Mouse (Mus musculus): Measurements from ENCODE around the gene Sema4c. TPM values are rescaled to one million over a fixed set of nuclear protein-coding genes. Genes with fewer than 3 reads are reported as not detected.
A peak's percentile ranks its signal among the peaks of the same experiment; 100 is the strongest.

The Sema4c gene
- polyA plus RNA-seq (2012; fragmentation: generic; extraction: Trizol): 30.7 TPM

DNA sequence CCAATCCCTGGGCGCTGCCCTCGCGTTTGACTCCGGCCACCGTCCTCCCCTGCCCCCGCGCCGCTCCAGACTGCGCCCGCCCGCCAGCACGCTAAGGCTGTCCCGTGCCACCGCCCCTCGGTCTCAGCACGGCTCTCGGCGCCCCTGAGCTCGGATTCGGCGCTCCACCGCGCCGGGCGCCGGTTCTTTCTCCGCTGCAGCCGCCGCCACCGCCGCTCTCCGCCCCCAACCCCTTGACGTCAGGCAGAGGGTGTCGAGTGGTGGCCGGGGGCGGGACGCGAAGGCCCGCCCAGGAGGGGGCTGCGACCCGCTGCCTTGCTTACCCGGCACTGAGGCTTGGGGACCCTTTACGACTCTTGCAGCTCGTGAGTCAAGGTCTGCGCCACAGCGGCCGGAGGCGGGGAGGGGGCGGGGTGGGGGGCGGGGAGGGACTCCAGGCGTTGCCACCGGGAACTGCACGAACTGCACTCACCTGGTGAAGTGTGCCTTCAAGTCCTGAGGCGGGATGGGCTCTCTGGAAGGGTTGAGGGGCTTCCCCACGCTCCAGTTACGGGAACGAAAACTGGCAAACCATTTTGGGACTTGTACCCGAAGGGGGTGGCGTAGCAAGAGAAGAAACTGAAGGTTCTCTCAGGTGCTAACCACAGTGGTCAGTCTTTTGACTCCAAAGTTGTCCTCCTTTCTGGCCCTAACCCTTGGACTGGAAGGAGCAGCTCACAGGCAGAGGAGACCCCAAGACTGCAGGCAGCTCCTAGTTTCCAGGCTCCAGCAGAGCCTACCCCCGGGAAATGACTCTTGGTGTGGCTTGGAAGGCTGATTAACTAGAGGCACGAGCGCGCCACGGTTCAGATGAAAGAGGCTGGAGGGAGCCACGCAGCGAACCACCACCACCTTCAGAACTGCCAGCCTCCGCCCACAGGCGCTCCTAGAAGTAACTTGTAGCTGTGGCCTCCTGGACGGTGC, at the start of gene Sema4c:
Gene Sema4c, minus strand, starts transcription at position 319 of the 963 bp plus-strand sequence.
- H3K4me3 ChIP-seq: peak within 1 kb of the TSS; percentile 99
- peak within 1 kb of the TSS; percentile 98 for H3K4me2 ChIP-seq (ENCODE audit: low read depth)
- H3K27me3 ChIP-seq (ENCODE audit: control insufficient read depth, insufficient read depth, insufficient read length): no peaks in the 10 kb centered on the region
- TF ChIP-seq USF1 (IDR thresholded peaks at IDR 0.05; ENCODE audit: low read depth) (no peak), TCF3 (IDR thresholded peaks at IDR 0.05; ENCODE audit: insufficient read length, low read depth) (no peak), MYOG (IDR thresholded peaks at IDR 0.05; ENCODE audit: control insufficient read depth in 1 of 3, insufficient read depth in 1 of 3, insufficient read length in 2 of 3, low read depth in 2 of 3) (peak in 1 of 3 experiments; percentile 37), POLR2A (IDR thresholded peaks at IDR 0.05; ENCODE audit: insufficient read length, low read depth) (peak; percentile 54), MAX (IDR thresholded peaks at IDR 0.05; ENCODE audit: low read depth) (no peak), REST (IDR thresholded peaks at IDR 0.05; ENCODE audit: insufficient read depth, insufficient read length) (no peak), POLR2AphosphoS2 (IDR thresholded peaks at IDR 0.05; ENCODE audit: insufficient read length, low read depth) (peak; percentile 53), SRF (IDR thresholded peaks at IDR 0.05; ENCODE audit: control insufficient read depth, insufficient read length, low read depth) (no peak), TCF12 (IDR thresholded peaks at IDR 0.05; ENCODE audit: insufficient read depth, poor library complexity, severe bottlenecking) (no peak)
- H3K79me2 ChIP-seq (ENCODE audit: control insufficient read depth, insufficient read depth): peaks cover 41% of the 10 kb centered on the region
- H3K36me3 ChIP-seq (ENCODE audit: control insufficient read depth, insufficient read depth): peaks cover 15% of the 10 kb centered on the region
- H3ac ChIP-seq (ENCODE audit: control insufficient read depth, insufficient read length): peak within 1 kb of the TSS; percentile 66

DNA sequence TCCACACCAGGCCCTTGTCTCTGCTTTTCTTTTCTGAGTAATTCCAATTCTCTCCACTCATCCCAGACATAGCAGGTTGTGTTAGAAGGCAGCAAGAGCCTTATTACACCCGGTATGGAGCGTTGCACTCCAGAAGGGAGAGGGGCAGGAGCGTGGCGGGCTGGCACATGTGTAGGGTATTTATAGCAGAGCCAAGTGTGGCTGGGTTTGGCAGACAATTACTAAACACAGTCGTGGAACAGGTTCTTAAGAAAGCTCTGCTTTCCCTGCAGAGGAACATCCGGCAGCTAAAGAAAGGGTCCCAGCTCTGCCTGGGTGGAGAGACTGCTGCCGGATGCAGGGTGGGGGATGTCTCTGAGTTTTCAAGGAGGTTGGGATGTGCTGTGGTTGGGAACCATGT, 48.8 kb upstream of the Sema4c start:
- H3K4me3 ChIP-seq: no peak overlapping the region
- H3K27me3 ChIP-seq (ENCODE audit: control insufficient read depth, insufficient read depth, insufficient read length): no peaks in the 10 kb centered on the region

DNA sequence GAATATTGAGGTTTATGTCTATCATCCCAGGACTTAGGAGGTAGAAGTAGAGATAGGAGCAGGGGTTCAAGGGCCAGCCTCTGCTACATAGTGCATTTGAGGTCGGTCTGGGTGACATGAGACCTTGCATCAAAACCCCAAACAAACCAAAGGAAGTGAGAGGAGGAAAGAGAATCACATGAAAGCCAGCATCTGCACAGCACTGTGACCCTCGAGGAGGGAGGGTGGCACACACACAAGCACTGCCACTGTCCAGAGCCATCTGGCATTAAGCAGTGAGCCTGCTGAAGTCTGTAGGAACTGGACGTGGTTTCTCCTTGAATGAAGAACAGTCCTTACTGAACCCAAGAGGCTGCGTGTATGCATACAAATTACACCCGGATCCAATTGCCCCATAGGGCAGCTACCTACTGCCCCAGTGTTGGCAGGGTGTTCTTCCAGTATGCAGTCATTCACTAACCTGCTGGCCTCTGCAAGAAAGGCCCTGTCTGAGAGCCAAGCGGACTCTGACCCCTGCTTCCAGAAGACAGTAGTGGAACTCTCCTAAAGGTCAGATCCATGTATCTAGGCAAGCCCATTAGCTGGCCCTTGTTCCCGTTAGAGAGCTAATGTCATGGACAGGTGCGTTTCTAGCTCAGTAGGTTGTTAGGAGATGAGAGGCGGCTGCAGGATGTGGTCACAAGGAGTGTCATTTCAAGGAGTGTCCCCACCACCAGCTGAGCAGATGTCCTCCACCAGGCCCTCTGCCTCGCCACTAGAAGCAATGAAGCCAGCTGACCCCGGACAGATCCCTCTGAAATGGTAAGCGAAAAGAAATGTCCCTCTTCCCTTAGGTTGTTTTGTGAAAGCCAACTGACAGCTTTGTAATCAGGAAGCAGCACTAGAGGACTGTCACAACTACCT, 46.4 kb upstream of the Sema4c start:
- Histone ChIP-seq H3K27me3 (ENCODE audit: control insufficient read depth, insufficient read depth, insufficient read length) (no peaks in the 10 kb centered on the region), H3K4me2 (ENCODE audit: low read depth) (peak overlapping the region; percentile 45), H3K36me3 (ENCODE audit: control insufficient read depth, insufficient read depth) (no peaks in the 10 kb centered on the region), H3K79me2 (ENCODE audit: control insufficient read depth, insufficient read depth) (no peaks in the 10 kb centered on the region), H3ac (ENCODE audit: control insufficient read depth, insufficient read length) (no peak overlapping the region), H3K4me3 (no peak overlapping the region)
- peak in 2 of 3 experiments; percentile 50 to 88 for TF ChIP-seq MYOD1 (IDR thresholded peaks at IDR 0.05; ENCODE audit: control insufficient read depth in 1 of 3, insufficient read length in 2 of 3, low read depth in 2 of 3)
- TF ChIP-seq TCF3 (IDR thresholded peaks at IDR 0.05; ENCODE audit: insufficient read length, low read depth): no peak
- peak in 2 of 3 experiments; percentile 30 to 82 for TF ChIP-seq MYOG (IDR thresholded peaks at IDR 0.05; ENCODE audit: control insufficient read depth in 1 of 3, insufficient read depth in 1 of 3, insufficient read length in 2 of 3, low read depth in 2 of 3)

More for the DNA sequence above, 48.8 kb upstream of the Sema4c start:
- TF ChIP-seq MYOD1 (IDR thresholded peaks at IDR 0.05; ENCODE audit: control insufficient read depth in 1 of 3, insufficient read length in 2 of 3, low read depth in 2 of 3): peak in 1 of 3 experiments; percentile 22
- no peak for TF ChIP-seq POLR2A (IDR thresholded peaks at IDR 0.05; ENCODE audit: insufficient read length, low read depth)
- TF ChIP-seq MAX (IDR thresholded peaks at IDR 0.05; ENCODE audit: low read depth): no peak
- no peak for TF ChIP-seq USF1 (IDR thresholded peaks at IDR 0.05; ENCODE audit: low read depth)
- no peak for TF ChIP-seq POLR2AphosphoS2 (IDR thresholded peaks at IDR 0.05; ENCODE audit: insufficient read length, low read depth)
- no peak for TF ChIP-seq E2F4 (IDR thresholded peaks at IDR 0.05; ENCODE audit: insufficient read depth)
- TF ChIP-seq SRF (IDR thresholded peaks at IDR 0.05; ENCODE audit: control insufficient read depth, insufficient read length, low read depth): no peak
- TF ChIP-seq TCF12 (IDR thresholded peaks at IDR 0.05; ENCODE audit: insufficient read depth, poor library complexity, severe bottlenecking): no peak
- TF ChIP-seq CEBPB (IDR thresholded peaks at IDR 0.05; ENCODE audit: insufficient read depth, poor library complexity, severe bottlenecking): no peak
- no peak for TF ChIP-seq REST (IDR thresholded peaks at IDR 0.05; ENCODE audit: insufficient read depth, insufficient read length)
- TF ChIP-seq TCF3 (IDR thresholded peaks at IDR 0.05; ENCODE audit: insufficient read length, low read depth): no peak
- peak in 2 of 3 experiments; percentile 15 to 66 for TF ChIP-seq MYOG (IDR thresholded peaks at IDR 0.05; ENCODE audit: control insufficient read depth in 1 of 3, insufficient read depth in 1 of 3, insufficient read length in 2 of 3, low read depth in 2 of 3)
- Histone ChIP-seq H3K79me2 (ENCODE audit: control insufficient read depth, insufficient read depth) (no peaks in the 10 kb centered on the region), H3K4me2 (ENCODE audit: low read depth) (peak overlapping the region; percentile 27), H3ac (ENCODE audit: control insufficient read depth, insufficient read length) (no peak overlapping the region), H3K36me3 (ENCODE audit: control insufficient read depth, insufficient read depth) (no peaks in the 10 kb centered on the region)

DNA sequence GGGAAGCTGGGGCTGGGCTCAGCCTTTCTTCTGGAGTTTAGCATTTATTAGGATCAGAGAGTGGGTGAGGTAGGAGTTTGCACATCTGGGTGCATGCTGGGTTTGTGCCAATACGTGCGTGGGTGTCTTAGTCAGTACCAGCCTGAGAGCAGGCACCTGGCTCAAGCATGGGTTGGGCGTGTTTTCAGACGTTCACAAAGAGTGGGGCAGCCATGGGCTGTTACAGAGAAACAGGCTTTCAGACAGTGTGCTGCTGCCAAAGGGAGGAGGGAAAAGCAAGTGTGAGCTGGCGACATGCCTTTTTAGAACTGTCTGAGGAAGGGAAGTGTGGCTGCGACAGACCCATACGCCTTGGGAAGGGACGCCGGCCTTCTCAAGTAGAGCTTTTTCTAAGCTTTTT, 45.2 kb upstream of the Sema4c start:
- Histone ChIP-seq H3ac (ENCODE audit: control insufficient read depth, insufficient read length) (no peak overlapping the region), H3K36me3 (ENCODE audit: control insufficient read depth, insufficient read depth) (no peaks in the 10 kb centered on the region), H3K27me3 (ENCODE audit: control insufficient read depth, insufficient read depth, insufficient read length) (no peaks in the 10 kb centered on the region), H3K79me2 (ENCODE audit: control insufficient read depth, insufficient read depth) (no peaks in the 10 kb centered on the region), H3K4me2 (ENCODE audit: low read depth) (peak overlapping the region; percentile 45), H3K4me3 (no peak overlapping the region)
- TF ChIP-seq TCF12 (IDR thresholded peaks at IDR 0.05; ENCODE audit: insufficient read depth, poor library complexity, severe bottlenecking) (no peak), CEBPB (IDR thresholded peaks at IDR 0.05; ENCODE audit: insufficient read depth, poor library complexity, severe bottlenecking) (no peak), MYOG (IDR thresholded peaks at IDR 0.05; ENCODE audit: control insufficient read depth in 1 of 3, insufficient read depth in 1 of 3, insufficient read length in 2 of 3, low read depth in 2 of 3) (no peak), MYOD1 (IDR thresholded peaks at IDR 0.05; ENCODE audit: control insufficient read depth in 1 of 3, insufficient read length in 2 of 3, low read depth in 2 of 3) (no peak), USF1 (IDR thresholded peaks at IDR 0.05; ENCODE audit: low read depth) (no peak), POLR2A (IDR thresholded peaks at IDR 0.05; ENCODE audit: insufficient read length, low read depth) (no peak), POLR2AphosphoS2 (IDR thresholded peaks at IDR 0.05; ENCODE audit: insufficient read length, low read depth) (no peak), SRF (IDR thresholded peaks at IDR 0.05; ENCODE audit: control insufficient read depth, insufficient read length, low read depth) (no peak), E2F4 (IDR thresholded peaks at IDR 0.05; ENCODE audit: insufficient read depth) (no peak), TCF3 (IDR thresholded peaks at IDR 0.05; ENCODE audit: insufficient read length, low read depth) (no peak), MAX (IDR thresholded peaks at IDR 0.05; ENCODE audit: low read depth) (no peak), REST (IDR thresholded peaks at IDR 0.05; ENCODE audit: insufficient read depth, insufficient read length) (no peak)

Data from myocyte (in vitro differentiated cells).